Mouse (Mus musculus) adrenal gland, postnatal 10 days (tissue): ENCODE measurements around the gene Tlk1. TPM values are rescaled to one million over a fixed set of nuclear protein-coding genes. Genes with fewer than 3 reads are reported as not detected.
A peak's percentile ranks its signal among the peaks of the same experiment; 100 is the strongest.

Source experiments
- DNase-seq: peaks from one replicate; pipeline ENCODE4 v3.0.0; 2021; ENCODE audit warnings: mixed read lengths
- total RNA-seq, 2 experiments: library from RNA; stranded (reverse); gene quantifications; 2 replicates each; pipeline ENCODE4 v1.2.3; 2021

Tlk1 gene
- total RNA-seq, 2 experiments from 2014 or later = 47.4 to 56.7 TPM

GRCm38 (mm10) chr2:70688454-70689078 lies 137.0 kb downstream of the Tlk1 start:
- DNase-seq = no peak

DNA sequence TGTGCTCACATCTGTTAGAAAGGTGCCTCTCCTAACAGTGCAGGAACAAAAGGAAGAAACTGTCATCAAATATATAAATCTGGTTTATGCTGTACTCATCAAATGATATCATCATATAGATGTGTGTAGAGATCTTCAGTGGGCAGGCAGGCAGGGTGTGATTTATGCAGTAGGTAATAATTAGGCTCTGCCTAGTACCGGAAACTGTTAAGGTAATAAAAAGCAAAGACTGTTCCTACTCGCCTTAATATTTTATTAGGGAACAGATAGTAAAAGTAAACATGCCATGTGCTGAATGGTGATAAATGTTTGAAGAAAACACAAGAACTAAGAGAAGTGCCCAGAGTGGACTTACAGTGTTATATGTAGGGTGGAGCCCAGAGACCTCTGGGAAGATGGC lies 143.2 kb downstream of the Tlk1 start:
- no peak for DNase-seq

GRCm38 (mm10) chr2:70673445-70674126 lies 151.9 kb downstream of the Tlk1 start:
- peak; percentile 18 for DNase-seq

GRCm38 (mm10) chr2:70672476-70672875 lies 153.1 kb downstream of the Tlk1 start:
- DNase-seq = no peak

- no peak for DNase-seq
Measured at GRCm38 (mm10) chr2:70669896-70670295, 155.6 kb downstream of the Tlk1 start.

GRCm38 (mm10) chr2:70669241-70669640 lies 156.3 kb downstream of the Tlk1 start:
- no peak for DNase-seq

DNA sequence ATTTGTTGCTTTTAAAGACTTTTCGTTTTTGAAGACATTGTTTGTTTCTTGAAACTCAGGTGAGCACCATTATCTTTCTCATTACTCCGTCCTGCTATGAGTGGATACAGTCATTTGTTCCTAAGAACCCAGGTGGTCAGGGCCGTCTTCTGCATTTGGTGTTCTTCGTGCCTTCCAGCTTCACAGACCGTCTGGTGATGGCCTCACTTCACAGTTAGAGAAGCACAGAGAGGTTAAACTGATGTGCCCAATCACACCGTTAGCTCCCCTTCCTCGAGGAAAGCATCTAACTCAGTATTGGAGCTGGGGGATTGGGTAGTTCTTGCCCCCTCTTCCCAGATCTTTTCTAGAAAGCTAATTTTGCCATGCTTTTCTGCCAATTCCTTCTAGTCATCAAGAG lies 158.5 kb downstream of the Tlk1 start:
- no peak for DNase-seq

GRCm38 (mm10) chr2:70663764-70664163 lies 161.8 kb downstream of the Tlk1 start:
- no peak for DNase-seq

Other genes starting within 250 kb of the Tlk1 start
- gene Gorasp2, start 164.2 kb downstream of the Tlk1 start, total RNA-seq = 10 to 100 TPM; 84.1 to 92.4 TPM
- under 1 TPM; 0.33 to 0.48 TPM for gene Gm26558, start 163.6 kb downstream of the Tlk1 start, total RNA-seq
- gene Dcaf17, start 229.6 kb upstream of the Tlk1 start, total RNA-seq = 10 to 100 TPM; 11.3 to 16.6 TPM
- gene Mettl8, start 229.9 kb upstream of the Tlk1 start, total RNA-seq = 10 to 100 TPM; 10.8 to 16.4 TPM